Mouse (Mus musculus) c-Kit-positive CD71-negative TER-119-negative erythroid progenitor cells, embryonic 14.5 days (primary cell): Measurements from ENCODE around the gene Ralgds.
A peak's percentile ranks its signal among the peaks of the same experiment; 100 is the strongest.

Source experiments
- DNase-seq: peaks from one replicate; pipeline ENCODE4 v3.0.0-alpha.2; 2013; ENCODE audit warnings: low read depth

The Ralgds gene

GRCm38 (mm10) chr2:28533901-28534435 is 21.0 kb downstream of the Ralgds start:
- DNase-seq, result no peak

- no peak for DNase-seq
Observed at GRCm38 (mm10) chr2:28534436-28535262, 21.7 kb downstream of the Ralgds start.

GRCm38 (mm10) chr2:28535263-28535540 is 22.3 kb downstream of the Ralgds start:
- no peak for DNase-seq

- no peak for DNase-seq
Observed at GRCm38 (mm10) chr2:28535650-28536049, 22.7 kb downstream of the Ralgds start.

- no peak for DNase-seq
Observed at GRCm38 (mm10) chr2:28536166-28536565, 23.2 kb downstream of the Ralgds start.

- no peak for DNase-seq
Observed at GRCm38 (mm10) chr2:28536766-28537633, 24.1 kb downstream of the Ralgds start.

GRCm38 (mm10) chr2:28537634-28537920 is 24.7 kb downstream of the Ralgds start:
- no peak for DNase-seq

GRCm38 (mm10) chr2:28537995-28538816 is 25.3 kb downstream of the Ralgds start:
- DNase-seq, result no peak

- DNase-seq, result no peak
Observed at GRCm38 (mm10) chr2:28538817-28539128, 25.8 kb downstream of the Ralgds start.

- DNase-seq, result no peak
Observed at GRCm38 (mm10) chr2:28539206-28539605, 26.3 kb downstream of the Ralgds start.

GRCm38 (mm10) chr2:28539949-28540348 is 27.0 kb downstream of the Ralgds start:
- peak; percentile 39 for DNase-seq

- DNase-seq, result no peak
Observed at GRCm38 (mm10) chr2:28540587-28541227, 27.8 kb downstream of the Ralgds start.

GRCm38 (mm10) chr2:28543894-28544293 is 31.0 kb downstream of the Ralgds start:
- DNase-seq, result no peak

- DNase-seq, result no peak
Observed at GRCm38 (mm10) chr2:28545976-28546375, 33.1 kb downstream of the Ralgds start.

GRCm38 (mm10) chr2:28546560-28546959 is 33.6 kb downstream of the Ralgds start:
- DNase-seq, result no peak

GRCm38 (mm10) chr2:28547237-28548172 is 34.6 kb downstream of the Ralgds start:
- peak; percentile 85 for DNase-seq

GRCm38 (mm10) chr2:28549157-28549556 is 36.2 kb downstream of the Ralgds start:
- DNase-seq, result no peak

- DNase-seq, result no peak
Observed at GRCm38 (mm10) chr2:28552301-28552700, 39.4 kb downstream of the Ralgds start.

GRCm38 (mm10) chr2:28557452-28557851 is 44.5 kb downstream of the Ralgds start:
- DNase-seq, result no peak

- DNase-seq, result no peak
Observed at GRCm38 (mm10) chr2:28563303-28563702, 50.4 kb downstream of the Ralgds start, which contains the start of gene Cel. Cel (minus strand) TSS chr2:28563403.

GRCm38 (mm10) chr2:28563830-28564229 is 50.9 kb downstream of the Ralgds start:
- no peak for DNase-seq
